Mouse (Mus musculus) right cerebral cortex, adult 2 months (tissue): ENCODE results near the gene Tent4a.

ENCODE experiments used
- DNase-seq, 2 experiments: peaks; one replicate each; pipeline ENCODE4 v3.0.0; 2021 to 2022; ENCODE audit warnings: low spot score in 2 of 2

Gene Tent4a

DNA sequence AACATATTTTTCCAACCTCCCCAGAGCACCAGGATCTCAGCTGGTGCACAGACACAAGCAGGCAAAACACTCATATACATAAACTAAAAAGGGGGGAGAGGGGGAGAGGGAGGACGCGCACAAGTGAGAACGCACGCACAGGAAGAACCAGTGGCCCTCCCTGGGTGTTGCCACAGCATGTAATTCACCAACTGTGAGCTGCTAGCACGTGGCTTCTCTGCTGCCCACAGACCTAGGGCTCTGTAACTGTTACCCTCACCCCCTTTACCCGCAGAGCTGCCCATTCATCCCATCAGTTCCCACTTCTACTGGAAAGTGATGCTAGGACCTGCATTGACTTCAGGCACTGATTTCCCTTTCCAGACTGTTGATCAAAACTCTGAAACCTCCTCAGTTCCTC, 15.3 kb downstream of the Tent4a start:
- DNase-seq, result no peak

DNA sequence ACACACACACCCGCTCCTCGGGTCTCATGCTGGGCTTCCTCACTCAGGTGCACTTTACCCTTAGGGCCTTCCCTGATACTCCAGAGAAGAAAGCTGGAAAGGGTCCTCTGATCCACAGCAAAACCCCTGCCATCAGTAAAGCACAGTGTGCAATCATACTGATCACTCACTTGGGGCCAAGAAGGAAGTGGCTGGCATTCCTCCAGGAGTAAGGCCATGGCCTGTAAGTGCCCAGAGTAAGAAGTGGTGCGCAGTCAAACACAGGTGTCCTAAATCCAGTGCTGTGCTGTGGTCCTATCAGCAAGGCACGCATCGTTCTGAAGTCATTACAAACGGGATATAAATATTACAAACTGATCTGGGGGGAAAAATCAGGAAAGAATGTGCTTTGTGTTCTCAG, 17.0 kb downstream of the Tent4a start:
- no peak for DNase-seq

DNA sequence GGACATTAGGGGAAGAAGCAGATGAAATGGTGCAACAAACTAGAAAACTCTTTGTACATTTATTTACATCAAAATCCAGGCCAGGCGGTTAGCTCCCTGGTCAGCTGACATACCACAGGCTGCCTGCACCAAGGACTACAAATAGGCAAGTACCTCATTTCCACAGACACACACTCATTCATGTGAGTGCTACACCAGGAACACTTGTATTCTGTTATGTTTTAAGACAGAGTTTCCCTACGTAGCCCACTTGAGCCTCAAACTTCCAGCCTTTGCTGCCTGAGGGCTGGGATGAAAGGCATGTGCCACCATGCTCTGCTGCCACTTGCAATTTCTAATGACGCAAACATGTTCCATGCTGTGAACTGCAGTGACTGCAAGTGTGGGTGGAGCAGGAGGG, 19.3 kb downstream of the Tent4a start:
- no peak for DNase-seq

DNA sequence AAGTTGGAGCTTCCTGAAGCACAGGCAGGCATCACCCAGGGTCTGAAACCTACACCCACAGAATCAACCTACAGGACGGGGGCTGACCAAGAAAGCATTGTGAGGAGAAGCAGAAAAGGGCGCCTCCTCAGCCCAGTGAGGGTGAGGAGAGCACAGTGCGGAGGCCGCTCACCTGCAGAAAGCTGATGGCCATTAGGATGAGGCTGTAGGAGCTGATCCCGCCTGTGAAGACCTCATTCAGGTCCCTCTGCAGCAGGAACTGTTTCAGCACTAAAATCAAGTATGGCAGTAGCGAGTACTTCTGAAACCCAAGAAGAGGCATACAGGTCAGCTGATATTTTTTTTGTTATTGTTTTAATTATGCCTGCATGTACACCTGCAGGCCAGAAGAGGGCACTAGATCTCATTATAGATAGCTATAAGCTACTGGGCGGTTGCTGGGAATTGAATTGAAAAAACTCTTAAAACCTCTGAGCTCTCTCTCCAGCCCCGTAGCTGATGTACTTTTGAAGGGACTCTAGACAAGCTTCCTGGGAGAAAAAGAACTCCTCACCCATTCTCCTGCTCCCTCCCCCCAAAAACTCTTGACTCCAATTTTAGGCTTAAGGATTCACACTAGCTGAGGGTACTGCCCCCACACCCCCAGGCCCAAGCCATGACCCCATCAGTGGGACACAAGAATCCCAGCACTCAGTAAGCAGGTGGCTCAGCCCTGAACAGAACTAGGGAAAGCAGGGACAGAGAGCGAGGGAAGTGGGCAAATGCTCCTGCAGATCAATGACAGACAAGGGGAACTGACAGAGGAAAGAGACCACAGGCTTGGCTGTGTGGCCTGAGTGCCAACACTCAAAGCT, 24.8 kb downstream of the Tent4a start:
- no peak for DNase-seq

DNA sequence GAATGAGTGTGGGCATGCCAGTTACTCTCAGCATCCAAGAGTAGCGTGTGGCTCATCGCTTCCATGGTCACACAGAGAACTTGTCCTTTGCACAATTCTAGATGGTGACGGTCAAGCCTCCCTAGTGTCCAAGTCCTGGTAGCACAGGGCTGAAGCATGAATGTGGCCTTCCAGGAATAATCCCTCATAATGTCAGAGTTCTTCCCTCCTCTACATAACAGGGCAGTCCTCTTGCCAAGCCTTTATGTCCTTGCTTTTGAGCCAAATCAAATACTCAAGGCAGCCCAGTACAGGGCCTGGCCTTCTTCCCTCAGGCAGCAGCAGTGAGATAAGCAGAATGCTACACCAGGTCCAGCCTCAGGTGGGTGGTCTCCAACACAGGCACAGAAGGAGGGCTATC, 26.8 kb downstream of the Tent4a start:
- no peak for DNase-seq

DNA sequence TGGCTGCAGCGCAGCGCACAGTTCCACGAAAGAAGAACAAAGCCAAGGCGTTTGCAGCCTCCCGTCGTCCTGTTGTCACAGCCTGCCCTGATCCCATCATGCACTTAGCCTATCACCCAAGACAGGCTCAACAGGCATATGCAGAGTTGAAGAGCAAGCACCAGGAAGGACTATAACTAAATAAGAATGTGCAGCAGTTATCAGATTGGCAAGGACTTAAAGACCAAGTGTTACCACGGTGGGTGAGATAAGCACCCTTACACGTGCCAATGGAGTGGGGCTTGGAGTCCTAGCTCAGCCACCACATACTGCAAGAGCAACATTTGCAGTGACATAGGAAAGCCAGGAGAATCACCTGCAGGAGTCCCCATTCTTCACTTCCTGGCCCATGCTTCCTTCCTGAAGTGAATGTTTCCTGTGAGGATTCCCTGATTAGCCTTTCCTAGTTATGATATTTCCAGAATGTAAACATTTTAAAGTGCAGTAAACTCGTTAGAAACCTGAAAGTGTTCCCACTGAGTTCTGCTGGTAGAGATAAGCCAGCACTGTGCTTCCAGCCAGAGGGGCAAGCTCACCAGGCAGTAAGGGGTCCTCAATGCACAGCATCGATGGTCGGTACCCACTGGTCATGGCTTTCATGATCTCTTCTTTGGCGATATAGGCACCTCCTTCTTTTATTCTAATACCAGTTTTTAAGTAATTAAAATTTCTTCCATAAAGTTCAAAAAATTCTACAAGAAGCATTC, 27.9 kb downstream of the Tent4a start:
- no peak for DNase-seq

DNA sequence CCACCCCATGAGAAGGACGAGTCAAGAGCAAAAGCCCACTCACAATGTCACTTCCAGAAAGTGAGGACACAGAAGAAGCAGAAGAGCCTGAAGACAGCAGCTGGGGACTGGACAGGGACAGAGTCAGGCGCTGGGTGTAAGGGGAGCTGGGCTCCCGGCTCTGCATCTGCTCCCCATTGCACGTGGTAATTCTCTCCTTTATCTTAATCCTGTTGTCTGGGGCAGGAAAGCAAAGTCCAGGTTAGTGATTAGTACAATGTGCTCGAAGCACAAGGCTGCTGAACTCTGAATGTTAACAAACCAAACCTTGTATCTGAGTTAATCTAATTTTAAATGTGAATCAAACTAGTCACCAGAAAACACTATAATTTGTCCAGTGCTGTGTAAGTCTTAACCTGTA, 31.6 kb downstream of the Tent4a start:
- DNase-seq, result no peak

DNA sequence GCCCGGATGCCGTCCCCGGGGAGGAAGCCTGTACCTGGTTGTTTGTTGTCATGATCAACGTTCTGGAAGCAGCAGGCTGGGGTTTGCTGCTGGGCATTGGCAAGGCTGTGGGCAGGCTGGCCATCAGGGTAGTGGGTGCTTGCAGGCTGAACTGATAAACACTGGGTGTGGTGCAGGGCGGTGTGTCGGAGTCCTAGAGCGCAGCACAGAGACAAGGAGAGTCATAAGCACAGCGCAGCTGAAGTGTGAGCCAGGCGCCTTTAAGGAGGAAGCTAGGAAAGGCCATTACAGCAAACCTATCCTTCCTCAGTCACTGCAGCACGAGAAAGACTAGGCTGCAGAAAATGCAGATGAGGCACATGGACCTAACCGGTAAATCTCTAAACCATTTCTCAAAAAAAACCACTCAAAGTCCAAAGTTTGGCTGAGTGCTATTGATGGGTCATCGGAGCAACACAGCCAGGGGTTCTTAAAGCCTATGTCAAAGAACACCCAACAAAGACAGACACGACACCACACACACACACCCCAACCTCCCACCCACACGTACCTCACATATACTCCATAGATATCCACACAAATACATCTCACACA, 32.2 kb downstream of the Tent4a start:
- no peak for DNase-seq

DNA sequence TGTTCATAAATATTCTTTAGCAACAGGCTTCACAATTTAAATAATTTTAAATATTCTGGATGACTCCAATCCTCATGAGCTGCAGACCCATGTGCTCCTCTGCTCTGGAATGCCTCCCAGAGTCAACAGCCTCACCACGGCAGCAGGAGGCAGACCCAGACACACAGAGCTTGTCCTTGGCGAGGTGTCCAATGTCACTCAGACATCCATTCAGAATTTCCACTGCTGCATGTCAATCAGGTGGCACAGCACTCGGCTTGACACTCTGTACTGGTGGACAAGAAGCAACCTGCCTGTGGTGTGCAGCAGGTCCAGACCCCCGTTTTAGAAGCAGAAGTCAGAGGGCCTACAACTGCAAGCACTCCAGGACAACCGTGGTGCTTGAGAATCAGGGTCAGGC, 36.1 kb downstream of the Tent4a start:
- no peak for DNase-seq

DNA sequence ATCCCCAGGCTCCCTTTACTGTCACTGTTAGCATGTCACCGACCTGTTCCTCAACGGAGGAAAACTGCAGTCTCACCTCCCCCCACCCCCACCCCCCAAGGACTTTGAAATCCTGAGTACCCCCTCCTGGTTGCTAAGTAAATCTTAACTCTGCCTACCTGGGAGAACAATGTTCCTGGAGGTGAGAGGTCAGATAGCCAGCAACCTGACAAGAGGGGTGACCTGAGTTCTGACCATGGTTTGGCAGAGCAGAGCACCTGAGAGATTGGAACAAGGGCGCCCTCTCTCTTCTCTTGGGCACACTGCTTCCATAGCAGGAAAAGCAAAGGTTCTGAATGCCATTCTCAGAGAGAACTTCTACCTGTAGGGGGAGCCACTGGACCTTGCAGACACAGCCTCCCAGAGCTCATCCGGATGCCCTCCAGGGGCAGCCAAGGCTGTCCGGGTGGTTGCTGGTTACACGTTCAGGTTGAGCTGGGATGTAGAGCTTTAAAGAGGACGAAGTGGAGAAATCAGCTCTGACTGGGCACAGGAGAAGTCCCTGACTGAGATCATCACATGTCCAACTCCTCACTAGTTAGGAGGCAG, 41.4 kb downstream of the Tent4a start:
- DNase-seq, result peak in 1 of 2 experiments; percentile 49

DNA sequence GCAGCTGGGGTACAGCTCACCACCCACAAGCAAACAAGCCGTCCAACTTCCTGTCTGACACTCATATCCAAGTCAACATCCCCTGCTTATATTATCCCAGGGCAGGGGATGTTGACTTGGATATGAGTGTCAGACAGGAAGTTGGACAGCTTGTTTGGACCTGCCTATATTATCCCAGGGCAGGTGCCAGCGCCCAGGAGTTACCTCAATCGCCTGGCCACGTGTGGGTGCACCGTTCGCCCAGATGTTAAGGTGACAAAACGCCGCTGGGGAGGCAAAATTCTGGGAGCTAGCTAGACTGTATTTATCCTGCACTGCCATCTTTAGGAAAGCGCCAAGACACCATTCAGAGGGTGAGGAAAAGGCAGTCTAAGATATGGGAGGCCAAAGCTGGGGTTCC, 44.6 kb downstream of the Tent4a start:
- no peak for DNase-seq

DNA sequence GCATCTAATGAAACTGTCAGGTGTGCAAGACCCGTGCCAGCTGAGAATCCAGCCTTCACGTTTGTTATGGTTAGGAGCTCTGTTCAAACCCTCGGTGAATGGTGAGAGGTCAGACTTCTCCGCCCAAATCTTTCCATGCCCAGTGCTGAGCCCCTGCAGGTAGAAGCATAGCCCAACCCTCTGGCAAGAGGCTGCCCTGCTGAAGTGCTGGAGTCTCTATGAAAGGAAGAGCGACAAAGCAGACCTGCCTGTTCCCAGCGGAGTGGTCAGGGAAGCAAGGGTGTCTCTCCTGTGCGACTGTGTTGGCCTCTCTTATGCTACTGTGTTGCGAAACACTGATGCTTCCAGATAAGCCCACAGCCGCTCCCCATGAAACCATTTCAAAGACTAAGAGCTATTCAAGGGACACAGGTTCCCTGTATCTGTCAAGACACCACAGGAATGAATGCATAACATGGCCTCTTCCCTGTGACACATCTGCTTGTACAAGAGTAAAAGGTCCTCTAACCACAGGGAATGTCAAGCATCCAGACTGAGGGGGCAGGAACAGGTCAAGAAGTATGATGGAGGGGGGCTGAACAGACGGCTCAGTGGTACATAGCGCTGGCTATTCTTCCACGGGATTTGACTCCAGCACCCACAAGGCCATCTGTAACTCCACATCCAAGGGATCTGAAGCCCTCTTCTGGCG, 45.7 kb downstream of the Tent4a start:
- DNase-seq, result no peak

DNA sequence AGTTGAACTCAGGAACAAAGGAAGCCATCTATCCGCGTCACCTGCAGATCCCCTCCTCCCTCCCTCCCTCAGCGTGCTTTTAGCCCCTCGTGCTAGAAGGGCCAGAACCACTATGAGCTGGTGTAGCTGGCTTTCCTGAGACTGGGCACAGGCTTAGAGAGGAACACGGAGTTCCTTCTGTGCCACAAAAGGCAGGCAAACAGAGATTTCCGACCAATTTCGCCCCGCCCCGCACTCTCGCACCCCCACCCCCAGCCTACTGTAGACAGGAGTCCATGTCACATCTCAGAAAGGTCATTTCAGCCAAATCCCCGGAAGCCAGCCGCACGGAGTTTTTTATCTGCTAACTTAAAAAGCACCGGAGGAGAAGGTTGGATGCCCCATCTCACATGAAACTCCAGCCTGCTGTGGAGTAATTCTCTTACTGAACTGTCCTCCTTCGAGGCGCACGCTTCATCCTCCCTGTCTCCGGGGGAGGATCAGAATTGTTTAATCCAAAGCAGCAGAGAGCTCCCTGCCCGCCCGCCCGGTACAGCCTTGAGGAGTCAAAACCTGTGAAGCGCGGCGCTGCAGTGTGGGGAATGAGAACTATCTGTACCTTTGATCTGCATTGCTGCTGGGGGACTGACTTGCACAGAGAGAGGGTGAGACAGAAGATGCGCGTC, 46.7 kb downstream of the Tent4a start:
- peak in 1 of 2 experiments; percentile 49 for DNase-seq

DNA sequence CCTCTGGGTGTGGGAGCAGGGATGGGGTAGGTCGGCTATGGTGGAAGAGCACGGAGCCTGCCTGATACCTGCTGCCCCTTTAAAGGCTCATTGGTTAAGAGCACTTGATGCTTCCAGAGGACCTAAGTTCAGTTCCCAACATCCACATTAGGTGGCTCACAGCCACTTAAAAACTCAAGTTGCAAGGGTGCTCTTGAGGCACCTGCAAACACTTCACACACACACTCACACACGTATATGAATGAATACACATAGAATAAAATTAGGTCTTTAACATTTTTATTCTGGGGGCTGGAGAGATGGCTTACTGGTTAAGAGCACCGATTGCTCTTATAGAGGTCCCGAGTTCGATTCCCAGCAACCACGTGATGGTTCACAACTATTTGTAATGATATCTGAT, 47.3 kb downstream of the Tent4a start:
- no peak for DNase-seq

DNA sequence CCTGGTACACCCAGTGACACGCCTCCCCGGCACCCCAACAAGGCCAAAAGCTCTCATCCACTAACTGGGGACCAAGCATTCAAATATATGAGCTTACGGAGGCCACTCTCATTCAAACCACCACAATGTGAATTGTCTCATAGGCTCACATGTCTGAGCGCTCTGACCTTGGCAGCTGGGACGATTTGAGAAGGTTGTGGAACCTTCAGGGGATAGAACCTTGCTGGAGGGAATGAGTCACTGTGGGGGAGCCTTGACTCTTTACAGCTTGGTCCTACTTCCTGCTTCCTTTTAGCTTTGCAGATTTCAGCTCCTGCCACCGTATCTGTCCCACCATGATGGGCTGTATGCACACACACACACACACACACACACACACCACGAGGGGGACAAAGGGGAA, 48.6 kb downstream of the Tent4a start:
- no peak for DNase-seq

DNA sequence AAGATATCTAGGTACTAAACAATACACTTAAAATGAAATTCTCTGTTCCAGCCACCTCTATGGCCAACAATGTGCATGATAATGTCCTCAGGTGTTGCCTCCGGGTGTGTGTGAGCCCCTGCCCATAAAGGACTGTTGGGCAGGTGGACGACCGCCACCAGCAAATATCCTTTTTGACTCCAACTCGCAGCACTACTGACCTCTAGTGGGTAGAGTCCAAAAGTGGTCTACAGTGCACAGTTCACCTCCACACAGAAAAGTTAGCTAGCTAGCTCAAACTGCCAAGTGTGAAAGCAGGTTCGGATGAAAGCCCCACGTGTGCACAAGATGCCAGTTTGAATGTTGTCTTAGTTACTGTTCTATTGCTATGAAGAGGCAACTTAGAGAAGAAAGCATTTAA, 49.1 kb downstream of the Tent4a start:
- DNase-seq, result no peak

DNA sequence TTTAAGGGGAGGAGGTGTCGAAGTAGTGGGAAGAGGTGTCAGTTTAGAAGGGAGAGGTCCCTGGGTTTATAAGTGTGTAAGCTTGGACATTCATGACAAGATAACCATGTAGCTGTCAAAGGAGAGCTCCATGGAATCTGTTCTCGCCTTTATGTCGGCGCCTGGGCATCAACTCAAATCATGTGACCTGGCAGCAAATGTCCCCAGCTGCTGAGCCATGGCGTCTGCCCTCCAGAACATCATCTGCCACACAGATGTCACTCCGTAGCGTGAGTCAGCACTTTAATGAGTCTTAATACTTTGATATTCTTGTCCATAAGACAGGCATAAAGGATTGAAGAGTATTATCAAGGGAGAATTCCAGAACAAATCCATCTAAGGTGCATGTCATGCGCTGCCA, 51.7 kb downstream of the Tent4a start:
- no peak for DNase-seq

DNA sequence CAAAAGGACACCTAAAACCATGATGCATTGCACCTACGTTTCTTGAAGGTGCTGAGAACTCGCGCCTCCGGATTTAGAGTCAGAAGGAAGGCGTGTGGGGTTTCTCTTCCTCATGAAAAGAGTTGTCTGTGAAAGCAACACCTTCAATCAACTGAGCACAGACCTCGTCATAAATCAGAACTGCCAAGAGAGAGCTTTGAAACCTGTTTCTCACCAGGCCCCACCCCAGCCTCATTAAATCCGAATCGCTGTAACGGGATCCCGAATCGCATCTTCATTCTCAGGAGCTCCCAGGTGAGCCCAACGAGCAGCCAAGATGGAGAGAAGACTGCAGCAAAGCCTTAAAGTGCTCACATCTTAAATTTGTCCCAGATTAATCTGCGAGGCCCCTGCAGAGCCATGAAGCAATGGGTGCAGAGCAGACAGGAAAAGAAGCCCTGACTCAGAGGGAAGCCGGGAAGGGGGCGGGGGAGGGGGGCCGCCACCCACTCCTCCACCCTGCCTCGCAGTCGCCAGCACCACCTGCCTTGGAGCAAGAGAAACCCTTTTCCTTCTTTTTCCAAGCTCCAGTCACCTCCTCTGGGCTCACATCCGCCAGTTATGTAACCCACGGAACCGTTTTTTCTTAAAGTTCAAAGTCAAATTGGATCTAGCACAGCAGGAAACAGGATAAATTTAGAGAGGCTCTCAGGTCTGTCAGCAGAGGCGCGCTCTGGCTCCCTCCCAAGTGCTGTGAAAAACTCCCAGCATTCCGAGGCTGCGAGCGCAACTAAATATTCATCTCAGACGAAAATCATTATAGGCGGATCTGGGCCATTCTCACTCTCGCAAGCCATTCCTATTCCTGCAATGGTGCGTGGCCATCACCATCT, 52.5 kb downstream of the Tent4a start:
- DNase-seq, result peak; percentile 91 to 92

DNA sequence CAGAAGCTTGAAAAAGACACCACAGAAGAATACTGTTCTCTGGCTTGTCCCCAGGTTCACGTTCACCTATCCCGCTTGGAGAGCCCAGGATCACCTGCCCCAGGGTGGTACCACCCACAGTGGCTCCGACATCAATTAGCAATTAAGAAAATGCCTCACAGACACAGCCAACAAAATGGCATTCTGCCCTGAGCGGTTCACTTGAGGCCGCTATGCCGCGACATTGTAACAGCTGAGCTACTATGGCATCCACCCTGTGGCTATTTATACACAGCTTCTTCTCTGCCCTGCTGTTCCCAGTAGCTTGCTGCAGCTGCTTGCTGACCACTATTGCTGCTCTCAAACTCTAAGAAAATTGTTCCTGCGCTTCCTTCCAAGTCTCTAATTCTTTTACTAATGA, 53.4 kb downstream of the Tent4a start:
- peak; percentile 32 to 49 for DNase-seq

DNA sequence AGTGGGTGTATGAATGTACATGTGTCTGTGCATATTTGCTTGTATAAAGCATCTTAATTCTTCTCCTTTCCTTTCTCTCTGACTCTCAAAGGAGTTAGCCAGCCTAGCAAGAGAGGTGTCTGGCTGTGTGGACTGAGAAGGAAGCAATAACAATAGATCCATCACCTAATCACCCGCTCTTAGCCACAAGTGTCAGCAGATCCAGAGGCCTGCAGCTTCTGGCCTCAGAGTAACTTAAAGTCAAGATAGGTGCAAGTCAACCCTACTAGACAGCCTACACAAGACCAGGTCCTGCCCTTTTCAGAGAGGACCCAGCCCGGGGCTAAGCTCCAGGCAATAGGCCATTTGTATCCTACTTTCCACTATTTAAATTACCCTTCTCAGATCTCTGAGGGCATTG, 54.5 kb downstream of the Tent4a start:
- DNase-seq, result no peak
